Mouse (Mus musculus) CD4-positive naive resting alpha-beta T cell, adult 57 days (primary cell): ENCODE measurements around the gene Grik2. TPM values are rescaled to one million over a fixed set of nuclear protein-coding genes. Genes with fewer than 3 reads are reported as not detected.

Source experiments
- total RNA-seq: library from RNA; stranded (reverse); gene quantifications from one replicate; pipeline ENCODE4 v1.2.4, GENCODE M21; 2023

Grik2 gene
- not detected for total RNA-seq

GRCm38 (mm10) chr10:49788381-49788906 is at the start of gene Grik2:
Grik2 (minus strand) TSS chr10:49788766.

